Mouse (Mus musculus) thymus, postnatal 10 days (tissue): ENCODE measurements at regions not wholly inside any gene's neighbourhood (a gene's known extent, or its start where the extent isn't known, plus 50 kb on each side); places are given as distances from the start of the nearest gene placed in this dataset.
A peak's percentile ranks its signal among the peaks of the same experiment; 100 is the strongest.
"Not testable (repeated sequence)": the region's sequence is repeated elsewhere in the genome, so short reads cannot be mapped to it uniquely, and the experiment has no call there.

ENCODE experiments used
- DNase-seq, 2 experiments: peaks; one replicate each; pipeline ENCODE4 v3.0.0; 2021; ENCODE audit warnings: low spot score in 2 of 2

- no peak for DNase-seq
Measured at GRCm38 (mm10) chr17:59179018-59179417, 165.8 kb upstream of the Nudt12 start.

GRCm38 (mm10) chr17:59156345-59156744 lies 143.2 kb upstream of the Nudt12 start:
- DNase-seq, result no peak

- DNase-seq, result no peak
Measured at GRCm38 (mm10) chr17:59143760-59144157, 130.6 kb upstream of the Nudt12 start.

GRCm38 (mm10) chr17:59142995-59143759 lies 130.0 kb upstream of the Nudt12 start:
- DNase-seq, result no peak

GRCm38 (mm10) chr17:59138791-59139190 lies 125.6 kb upstream of the Nudt12 start:
- DNase-seq, result no peak

GRCm38 (mm10) chr17:59099376-59099775 lies 86.2 kb upstream of the Nudt12 start:
- peak in 1 of 2 experiments; percentile 7 for DNase-seq

- not testable (repeated sequence) for DNase-seq
Measured at GRCm38 (mm10) chr17:59076846-59077245, 63.7 kb upstream of the Nudt12 start.

GRCm38 (mm10) chr17:59076361-59076760 lies 63.2 kb upstream of the Nudt12 start:
- not testable (repeated sequence) for DNase-seq
